Mouse (Mus musculus) left cerebral cortex, postnatal 25 days (tissue): ENCODE results near the gene Mtg2. TPM values are rescaled to one million over a fixed set of nuclear protein-coding genes. Genes with fewer than 3 reads are reported as not detected.

Experiments
- DNase-seq, 2 experiments: peaks; one replicate each; pipeline ENCODE4 v3.0.0; 2022; ENCODE audit warnings: low spot score in 2 of 2, mixed read lengths in 1 of 2
- intact Hi-C: fragments of 180-260 bp; cut with DNase I; formaldehyde crosslinking; loops from one replicate; pipeline ENCODE4 v1.15.1; 2025
- total RNA-seq, 2 experiments: library from RNA; stranded (reverse); gene quantifications; 2 replicates each; pipeline ENCODE4 v1.2.3; 2021

Gene Mtg2
- total RNA-seq, 2 experiments from 2014 or later: 14.9 to 19.2 TPM

DNA sequence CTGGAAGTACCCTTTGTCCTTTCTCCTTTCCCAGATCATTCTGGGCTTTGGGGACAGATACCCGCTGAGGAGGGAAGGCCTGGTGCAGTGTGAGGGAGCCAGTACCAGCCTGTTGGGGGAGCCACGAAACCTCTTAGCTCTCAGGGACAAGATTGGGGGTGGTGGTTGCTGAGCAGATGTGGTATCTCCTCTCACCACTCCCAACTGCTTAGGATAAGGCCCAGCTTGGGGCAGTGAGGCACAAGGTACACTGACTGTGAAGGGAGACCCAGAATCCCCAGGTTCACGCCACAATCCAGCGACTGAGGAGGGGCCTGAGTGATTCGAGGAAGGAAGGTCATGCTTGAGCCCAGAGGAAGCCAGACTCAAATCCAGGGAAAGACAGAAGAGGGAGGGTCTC is 27.8 kb downstream of the Mtg2 start:
- intact Hi-C loops: loop anchor here (5.0 kb wide), 1 partner anchor 74 kb away; the partner anchor contains the start of gene Adrm1

DNA sequence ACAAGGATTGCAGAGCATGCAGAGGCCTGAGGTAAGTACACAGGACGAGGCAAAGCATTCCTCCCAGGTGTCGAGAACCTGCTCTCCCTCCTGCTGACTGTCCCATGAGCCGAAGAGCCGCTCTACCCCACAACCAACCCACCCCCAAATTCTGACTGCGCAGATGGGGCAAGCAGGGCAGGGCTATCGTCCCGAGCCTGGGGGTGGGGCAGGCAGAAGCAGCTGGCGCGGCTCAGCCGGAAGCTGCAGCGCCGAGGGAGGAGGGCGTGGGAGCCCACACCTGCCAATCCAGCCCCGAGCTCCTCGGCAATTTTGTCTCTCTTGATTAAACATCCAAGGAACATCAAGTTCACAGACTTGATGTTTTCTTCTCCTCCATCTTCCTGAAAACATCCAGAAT is 29.1 kb downstream of the Mtg2 start:
- intact Hi-C loops: loop anchor here (5.0 kb wide), 1 partner anchor 73 kb away; the partner anchor contains the start of gene Adrm1
- no peak for DNase-seq

More for the DNA sequence above, 27.8 kb downstream of the Mtg2 start:
- no peak for DNase-seq

DNA sequence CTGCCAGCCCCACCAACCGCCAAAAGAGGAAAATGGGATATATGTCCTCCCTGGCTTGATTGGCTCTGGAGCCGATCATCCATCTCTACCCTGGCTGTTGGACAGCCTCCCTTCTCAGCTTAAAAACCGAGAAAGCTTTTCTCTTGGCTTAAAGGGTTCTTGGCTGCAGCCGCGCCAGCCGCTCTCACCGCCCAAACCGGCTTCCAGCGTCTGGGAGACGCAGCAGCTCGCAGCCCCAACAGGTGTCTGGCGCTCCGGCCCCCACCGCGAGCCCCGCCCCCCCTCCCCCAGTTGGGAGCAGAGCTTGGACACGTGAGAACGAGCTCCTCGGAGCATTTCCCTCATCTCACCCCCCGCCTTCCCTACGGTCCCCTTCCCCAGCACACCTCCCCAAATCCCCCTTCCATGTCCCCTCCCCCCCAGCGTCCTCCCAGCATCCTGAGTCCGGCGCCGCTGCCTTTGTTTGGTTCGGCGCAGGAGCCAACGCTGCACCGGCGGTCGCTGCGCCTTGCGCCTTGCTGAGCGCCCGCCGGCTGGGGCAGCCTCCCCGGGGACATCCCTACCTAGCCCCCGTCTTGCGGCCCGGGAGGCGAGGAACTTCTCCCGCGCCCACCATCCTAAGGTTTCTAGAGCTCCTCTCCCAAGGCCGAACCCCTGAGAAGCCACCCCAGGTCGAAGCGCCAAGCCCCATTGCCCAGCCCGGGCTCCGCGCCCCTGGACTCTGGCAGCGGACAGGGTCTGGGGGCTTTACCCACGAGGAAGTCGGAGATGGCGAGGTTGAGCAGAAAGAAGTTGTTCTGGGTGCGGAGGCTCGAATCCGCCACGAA is 33.0 kb downstream of the Mtg2 start:
- intact Hi-C loops: no loop called here
- no peak for DNase-seq

DNA sequence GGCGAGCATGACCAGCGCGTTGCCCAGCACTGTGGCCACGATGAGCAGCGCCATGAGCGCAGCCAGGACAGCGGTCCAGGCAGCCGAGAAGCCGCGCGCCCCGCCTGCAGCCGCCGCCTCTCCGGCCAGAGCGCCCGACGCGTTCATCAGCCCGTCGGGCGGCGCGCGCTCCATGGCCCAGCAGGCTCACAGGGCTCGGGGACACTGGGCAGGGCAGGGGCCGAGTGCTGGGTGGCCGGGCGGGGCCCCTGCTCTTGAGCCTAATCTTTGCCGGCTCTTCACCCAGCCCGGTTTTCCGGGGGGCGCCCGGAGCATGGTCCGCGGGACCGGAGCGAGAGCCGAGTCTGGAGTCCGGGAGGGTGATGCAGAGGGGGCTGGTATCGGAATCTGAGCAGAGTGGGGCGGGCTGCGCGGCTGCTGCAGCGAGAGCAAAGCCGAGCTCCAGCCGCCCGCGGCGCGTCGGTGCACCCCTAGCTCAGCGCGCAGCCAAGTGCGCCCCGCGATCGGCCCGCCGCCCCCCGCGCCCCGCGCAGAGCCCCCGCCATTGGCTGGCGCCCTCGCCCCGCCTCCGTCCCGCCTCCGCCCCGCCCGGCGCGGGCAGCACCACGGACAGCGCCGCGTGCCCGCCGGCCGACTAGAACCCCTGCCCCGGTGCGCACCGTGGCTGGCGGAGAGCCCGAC is 33.7 kb downstream of the Mtg2 start, which contains the start of gene Hrh3:
Hrh3 (minus strand) TSS at position 511 of the 681 bp plus-strand sequence.
- intact Hi-C loops: no loop called here
- peak in 1 of 2 experiments; percentile 76 for DNase-seq

DNA sequence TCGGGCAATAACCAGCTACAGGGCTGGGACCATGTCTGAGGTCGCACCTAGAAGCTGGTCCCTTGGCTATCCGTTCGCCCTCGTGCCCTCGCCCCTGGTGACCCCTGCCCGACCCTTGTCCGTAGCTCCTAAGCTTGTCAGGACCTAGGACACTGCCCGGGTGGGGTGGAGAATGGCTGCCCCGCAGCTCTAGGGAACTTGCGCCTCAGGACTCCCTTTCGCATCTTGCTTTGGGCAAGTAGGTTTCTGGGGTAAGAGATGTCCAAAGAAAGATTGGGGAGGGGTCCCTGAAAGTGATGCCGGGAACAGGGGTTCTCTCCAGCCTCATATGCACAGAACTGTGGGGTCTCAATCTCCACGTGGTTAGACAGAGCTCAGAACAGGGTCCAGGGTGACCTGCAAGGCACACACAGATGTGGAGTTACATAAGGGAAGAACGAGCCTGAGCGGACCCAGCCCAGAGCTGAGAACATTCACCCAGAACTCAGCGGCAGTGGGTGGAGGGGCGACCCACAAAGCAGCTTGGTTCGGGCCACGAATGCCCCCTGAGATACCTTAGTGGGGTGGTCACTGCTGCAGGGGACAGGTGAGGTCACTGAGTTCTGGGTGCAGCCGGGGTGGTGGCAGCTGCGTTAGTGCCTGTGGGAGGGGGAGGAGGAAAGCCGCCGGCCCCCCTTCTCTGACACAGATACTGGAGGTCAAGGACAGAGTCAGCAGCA is 34.4 kb downstream of the Mtg2 start:
- intact Hi-C loops: no loop called here
- no peak for DNase-seq

DNA sequence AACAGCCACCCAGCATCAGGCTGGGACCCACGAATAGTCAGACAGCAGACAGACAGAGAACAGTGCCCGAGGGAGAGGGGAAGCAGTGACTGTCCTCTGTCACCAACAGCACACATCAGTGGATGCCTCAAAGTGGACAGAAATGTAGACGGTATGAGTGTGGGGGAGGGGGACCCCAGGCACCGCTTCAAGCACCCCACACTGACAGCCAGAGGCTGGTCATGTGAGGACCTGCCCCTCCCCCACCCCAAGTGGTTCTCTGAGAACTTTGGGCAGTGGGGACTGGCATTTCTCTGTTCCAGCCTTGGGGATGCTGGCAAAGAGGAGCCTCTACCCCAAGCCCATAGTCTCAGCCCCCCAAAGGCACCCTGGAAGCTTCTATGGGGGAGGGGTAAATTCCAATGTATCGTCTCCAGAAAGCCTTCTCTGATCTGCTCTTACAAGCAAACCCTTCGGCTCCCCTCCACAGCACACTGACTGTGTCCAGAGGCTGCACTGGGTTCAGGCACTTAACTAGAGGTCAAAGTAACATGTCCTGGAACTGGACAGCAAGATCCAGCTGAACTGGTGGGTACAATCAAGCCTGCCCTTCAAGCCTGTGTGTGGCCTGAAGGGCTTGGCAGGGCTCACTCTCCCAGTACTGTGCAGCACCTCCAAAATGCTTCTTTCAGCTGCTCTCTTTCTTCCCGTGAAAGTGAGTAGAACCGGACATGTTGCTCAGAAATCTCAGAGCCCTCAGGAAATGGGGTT is 35.2 kb downstream of the Mtg2 start:
- no peak for DNase-seq
- intact Hi-C loops: no loop called here

DNA sequence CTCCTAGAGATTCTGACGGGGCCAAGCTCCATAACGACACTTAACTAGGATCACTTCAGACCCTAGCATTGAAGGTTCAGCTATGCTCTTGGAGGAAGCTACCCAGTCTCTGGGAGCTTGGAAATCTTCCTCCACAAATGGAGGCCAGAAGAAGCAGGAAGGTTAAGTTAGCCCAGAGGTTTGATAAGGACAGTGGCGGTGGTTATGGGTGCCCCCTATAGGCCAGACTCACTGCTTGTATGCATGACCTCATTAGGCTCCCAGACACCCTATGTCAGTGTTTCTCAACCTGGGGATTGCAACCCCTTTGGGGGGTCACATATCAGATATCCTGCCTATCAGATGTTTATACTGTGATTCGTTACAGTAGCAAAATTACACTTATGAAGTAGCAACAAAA is 36.7 kb downstream of the Mtg2 start:
- intact Hi-C loops: no loop called here
- DNase-seq: no peak

DNA sequence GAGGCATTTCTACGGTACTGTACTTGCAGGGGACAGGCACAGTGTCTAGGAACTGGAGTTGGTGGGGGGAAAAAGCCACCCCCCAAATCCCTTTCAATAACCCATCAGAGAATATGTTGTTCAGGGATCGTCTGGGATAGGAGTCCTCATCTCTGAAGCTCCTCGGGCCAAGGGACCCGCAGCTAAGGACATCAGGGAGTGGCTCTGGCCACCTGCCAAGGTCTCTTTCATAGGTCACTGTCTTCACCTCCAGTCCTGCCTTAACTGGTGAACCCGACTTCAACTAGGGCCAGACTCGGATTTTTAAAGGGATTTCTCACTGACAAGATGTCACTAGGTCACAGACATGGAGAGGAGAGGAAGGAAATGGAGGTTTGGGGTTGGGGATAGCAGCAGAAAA is 37.9 kb downstream of the Mtg2 start:
- DNase-seq: no peak
- intact Hi-C loops: no loop called here

DNA sequence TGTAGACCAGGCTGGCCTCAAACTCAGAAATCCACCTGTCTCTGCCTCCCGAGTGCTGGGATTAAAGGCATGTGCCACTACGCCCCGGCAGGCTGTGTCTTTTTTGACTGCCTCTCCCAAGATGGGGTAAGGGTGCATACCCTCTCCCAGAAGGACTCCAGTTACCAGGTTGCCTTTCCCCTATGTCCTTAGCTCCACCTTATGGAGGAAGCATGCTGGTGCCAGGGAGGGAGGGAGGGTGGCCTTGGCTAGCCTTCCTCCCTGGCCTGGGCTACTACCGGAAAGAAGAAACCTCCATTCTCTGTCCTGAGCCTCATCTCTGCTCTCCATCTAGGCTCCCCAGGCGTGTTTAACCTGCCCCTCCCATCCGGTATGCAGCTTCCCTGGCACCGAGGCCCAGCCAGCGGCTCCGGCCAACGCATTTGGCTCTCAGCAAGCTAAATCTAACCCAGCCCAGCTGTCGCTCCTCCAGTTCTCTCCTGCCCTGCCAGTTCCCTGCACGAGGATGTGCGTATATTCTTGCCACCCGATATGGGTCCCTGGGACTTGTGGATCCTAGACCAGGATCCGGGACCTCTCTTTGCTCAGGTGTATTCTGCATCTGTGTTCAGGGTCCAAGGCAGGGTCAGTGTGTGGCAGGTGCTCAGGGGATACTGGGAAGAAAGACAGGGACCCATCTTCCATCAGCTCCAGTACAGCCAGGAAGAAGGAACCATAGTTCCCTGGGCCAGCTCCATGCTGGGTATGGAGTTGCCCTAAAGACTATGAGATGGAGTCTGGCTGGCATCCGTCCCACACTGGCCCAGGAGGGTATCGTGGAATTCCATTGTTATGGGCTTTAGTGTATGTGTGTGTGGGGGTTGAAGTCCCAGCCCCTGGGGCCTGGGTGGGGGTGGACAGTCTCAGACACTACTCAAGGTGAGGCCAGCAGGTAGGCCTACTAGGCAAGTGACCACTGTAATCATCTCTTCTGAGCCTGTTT is 43.8 kb downstream of the Mtg2 start:
- intact Hi-C loops: no loop called here
- peak; percentile 72 to 93 for DNase-seq

DNA sequence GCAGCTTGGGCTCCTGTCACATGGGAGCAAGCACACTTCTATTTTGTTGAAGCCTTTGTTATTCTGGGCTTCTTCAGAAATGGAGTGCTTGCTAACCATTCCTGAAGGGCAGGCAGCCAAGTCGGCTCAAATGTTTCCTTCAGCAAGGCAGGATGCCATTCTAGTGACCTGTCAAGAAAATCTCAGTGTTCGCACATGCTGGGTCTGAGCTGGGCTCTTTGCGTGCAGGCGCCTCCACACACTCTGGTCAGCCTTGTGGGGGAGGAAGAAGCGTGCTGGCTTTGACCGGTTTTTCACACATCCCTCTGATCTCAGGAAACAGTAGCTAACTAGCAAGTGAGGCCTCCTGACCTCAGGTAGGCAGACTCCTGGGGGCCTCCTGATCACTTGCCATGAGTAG is 44.9 kb downstream of the Mtg2 start:
- DNase-seq: peak; percentile 51 to 84

DNA sequence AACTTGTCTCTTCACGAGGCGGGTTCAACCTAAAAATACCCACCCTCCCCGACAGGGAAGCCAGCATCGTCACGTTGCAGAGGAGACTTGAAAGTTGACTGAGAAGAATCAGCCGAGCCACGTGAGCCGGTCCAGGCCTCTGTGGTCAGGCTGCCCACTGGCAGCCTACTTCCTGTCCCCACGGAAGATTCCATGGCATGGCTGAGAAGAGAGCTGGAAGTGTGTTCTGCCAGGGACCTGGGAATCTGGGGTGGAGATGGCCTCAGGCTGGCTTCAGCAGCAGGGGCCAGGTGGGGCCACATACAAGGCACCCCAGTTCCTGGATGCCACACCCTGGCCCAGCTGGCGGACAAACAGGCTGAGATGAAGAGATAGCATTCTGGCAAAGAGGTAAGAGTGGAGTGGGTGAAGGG is 45.7 kb downstream of the Mtg2 start:
- intact Hi-C loops: no loop called here
- DNase-seq: peak; percentile 50 to 81

More for the DNA sequence above, 44.9 kb downstream of the Mtg2 start:
- intact Hi-C loops: no loop called here

DNA sequence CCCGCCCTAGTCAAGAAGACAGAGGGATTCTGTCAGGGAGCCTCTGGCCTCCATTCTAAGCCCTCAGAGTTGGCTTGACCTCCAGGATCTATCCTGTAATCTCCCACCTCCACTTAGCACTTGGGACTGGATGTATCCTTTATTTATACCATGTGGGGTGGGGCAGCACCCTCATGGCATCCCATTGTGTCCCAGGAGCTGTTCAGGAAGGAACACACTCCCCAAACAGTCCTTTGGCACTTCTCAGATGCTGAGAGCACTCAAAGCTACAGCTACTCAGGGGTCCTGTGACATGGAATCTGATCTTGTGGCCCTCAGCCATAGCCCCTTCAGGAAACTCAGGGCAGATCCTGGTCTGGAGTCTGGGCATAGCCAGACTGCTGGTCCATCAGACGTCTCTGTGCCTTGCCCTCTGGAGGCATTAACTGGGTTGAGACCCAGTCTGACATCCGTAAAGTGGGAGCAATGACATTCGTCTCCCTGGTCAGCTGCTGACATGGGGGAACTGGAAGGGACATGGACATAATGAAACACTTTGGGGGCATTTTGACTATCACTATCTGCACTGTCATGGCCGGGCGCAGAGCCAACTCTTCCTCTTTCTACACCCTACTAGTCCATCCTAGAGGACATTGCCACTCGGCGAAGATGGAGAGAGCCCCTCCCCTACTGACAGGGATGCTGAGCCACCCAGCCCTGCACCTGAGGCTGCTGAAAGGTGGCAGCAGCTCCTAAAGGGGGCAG is 46.5 kb downstream of the Mtg2 start:
- intact Hi-C loops: no loop called here
- DNase-seq: peak in 1 of 2 experiments; percentile 28

DNA sequence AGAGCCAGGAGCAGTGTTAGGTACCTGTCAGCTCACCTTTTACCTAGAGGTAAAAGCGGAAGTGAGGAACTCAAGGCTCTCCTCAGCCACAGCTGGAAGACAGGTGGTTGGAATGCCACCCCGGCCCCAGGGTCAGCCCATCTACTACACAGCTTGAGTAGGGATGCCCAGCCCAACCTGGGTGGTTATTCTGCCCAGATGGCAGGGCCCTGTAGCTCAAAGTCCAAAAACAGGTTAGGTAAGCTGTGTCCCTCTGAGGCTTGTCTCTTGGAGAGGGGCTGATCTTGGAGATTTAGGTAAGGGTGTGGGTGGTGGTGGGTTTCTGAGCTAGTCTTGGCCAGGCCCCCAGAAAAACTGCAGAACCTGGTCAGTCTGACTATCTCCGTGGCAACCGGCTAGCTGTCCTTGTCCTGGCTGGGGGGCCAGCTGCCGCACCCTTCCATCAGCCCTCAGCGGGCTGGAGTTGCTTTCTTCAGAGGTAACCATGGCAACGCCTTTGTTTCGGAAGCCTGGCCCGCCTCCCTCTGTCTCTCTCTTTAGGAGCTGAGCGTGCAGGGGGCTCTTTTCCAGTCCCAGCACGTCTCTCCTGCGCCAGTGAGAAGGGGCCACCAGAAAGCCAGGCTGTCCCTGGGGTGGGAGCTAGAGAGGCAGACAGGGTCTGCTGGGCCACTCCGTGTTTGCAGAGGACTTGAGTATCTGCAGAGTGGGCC is 47.3 kb downstream of the Mtg2 start:
- peak; percentile 65 to 79 for DNase-seq
- intact Hi-C loops: loop anchor here (2.0 kb wide), 1 partner anchor 47 kb away; the partner anchor contains the start of gene Mtg2

DNA sequence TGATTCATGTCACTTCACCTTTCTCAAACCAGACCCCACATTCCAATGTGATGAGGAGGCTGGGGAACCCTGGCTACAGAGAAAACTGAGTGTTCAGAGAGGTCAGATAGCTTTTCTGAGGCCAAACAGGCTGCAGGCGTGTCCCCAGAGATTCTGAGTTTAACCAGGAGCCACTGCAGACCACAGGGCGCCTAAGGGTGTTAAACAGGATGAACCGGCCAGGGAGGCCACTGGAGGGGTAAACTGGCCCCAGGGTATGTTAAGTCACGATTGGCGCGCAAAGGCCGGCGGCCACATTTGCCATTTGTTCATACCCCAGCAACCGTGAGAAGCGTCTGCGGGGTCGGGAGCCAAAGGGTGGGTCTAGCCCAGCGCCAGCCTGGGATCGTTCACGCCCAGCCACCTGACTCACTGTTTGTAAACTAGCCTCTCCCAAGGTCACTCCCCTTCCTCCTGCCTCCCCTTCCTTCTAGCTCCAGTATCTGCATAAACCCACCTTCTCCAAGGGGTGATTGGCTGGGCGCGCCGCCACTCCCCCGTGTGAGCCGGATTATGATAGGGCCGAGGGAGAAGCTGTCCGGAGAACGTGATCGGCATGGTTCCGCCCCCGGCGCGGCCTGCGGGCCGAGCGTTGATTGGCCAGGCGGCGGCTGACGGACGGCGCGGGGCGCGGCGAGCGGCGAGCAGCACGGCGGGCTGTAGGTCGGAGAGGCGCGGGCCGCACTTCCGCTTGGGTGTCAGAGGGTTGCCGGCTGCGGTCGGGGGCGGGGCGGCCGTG is 48.5 kb downstream of the Mtg2 start, which contains the start of gene Osbpl2:
Osbpl2 (plus strand) TSS at position 646 of the 778 bp plus-strand sequence.
- intact Hi-C loops: loop anchor here (2.0 kb wide), 1 partner anchor 48 kb away; the partner anchor contains the start of gene Mtg2
- DNase-seq: peak; percentile 99 to 100

DNA sequence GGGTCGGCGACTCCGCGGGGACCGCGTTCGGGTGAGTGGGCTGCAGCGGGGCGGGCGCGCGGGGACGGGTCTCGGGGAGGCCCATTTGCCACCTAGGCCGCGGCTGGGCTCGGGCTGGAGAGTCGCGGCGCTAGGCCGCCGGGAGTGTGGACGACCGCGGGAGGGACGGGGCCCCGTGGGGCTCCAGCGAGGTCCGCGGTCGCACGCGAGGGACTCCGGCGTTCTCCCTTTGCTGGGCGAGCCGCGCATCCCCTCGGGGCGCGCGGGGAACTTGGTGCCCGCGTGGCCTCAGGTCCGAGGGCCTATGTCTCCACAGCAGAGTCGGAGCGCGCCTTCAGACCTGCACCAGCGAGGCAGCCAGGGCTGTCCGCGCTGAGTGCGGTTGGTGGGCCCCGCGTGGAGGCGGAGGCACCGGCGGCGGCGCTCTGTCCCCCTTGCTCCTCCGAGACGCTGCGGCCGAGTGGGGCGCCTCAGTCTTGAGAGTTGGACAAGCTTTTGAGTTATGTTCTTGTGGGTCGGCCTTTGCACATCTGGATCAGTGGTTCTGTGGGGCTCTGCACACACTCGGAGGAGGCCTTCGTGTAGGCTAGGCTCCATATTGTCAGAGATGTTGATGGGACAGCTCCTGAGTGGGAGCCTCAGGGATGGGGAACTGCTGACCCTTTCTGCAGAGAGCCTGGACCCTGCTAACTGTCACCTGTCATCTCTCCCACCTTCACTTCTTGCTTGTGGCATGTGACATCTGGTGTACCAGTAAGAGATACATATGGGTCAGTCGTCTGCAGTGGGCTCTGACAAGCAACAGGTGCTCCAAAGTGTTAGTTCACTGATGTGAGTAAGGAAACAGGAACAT is 49.3 kb downstream of the Mtg2 start:
- intact Hi-C loops: loop anchor here (2.0 kb wide), 1 partner anchor 49 kb away; the partner anchor contains the start of gene Mtg2
- no peak for DNase-seq
